Mouse (Mus musculus): ENCODE measurements around the gene Gm5767.

- TF ChIP-seq HCFC1 (IDR thresholded peaks at IDR 0.05; ENCODE audit: borderline replicate concordance, insufficient read depth, low read length): no peak
- TF ChIP-seq ZC3H11A (IDR thresholded peaks at IDR 0.05; ENCODE audit: borderline replicate concordance, low read depth, low read length): no peak
- no peak for TF ChIP-seq MAFK (IDR thresholded peaks at IDR 0.05; ENCODE audit: insufficient read depth, low read depth, low read length)
- TF ChIP-seq ZNF384 (IDR thresholded peaks at IDR 0.05; ENCODE audit: low read depth, low read length): no peak
- no peak for TF ChIP-seq CHD2 (IDR thresholded peaks at IDR 0.05; ENCODE audit: low read depth, low read length)
Observed at GRCm38 (mm10) chr16:8658349-8658748, 22.2 kb upstream of the Gm5767 start.
